Mouse (Mus musculus) left cerebral cortex, adult 8-10 months (tissue): ENCODE data around the gene Cfap61. TPM values are rescaled to one million over a fixed set of nuclear protein-coding genes. Genes with fewer than 3 reads are reported as not detected.

Experiments used
- DNase-seq, 2 experiments: peaks; one replicate each; pipeline ENCODE4 v3.0.0; 2022; ENCODE audit warnings: low spot score in 2 of 2
- total RNA-seq, 4 experiments: library from RNA; stranded (reverse); gene quantifications; 2 replicates each; pipeline ENCODE4 v1.2.4; 2022

Cfap61 gene
- total RNA-seq, 4 experiments from 2014 or later = 3.1 to 4.0 (median 3.6) TPM

DNA sequence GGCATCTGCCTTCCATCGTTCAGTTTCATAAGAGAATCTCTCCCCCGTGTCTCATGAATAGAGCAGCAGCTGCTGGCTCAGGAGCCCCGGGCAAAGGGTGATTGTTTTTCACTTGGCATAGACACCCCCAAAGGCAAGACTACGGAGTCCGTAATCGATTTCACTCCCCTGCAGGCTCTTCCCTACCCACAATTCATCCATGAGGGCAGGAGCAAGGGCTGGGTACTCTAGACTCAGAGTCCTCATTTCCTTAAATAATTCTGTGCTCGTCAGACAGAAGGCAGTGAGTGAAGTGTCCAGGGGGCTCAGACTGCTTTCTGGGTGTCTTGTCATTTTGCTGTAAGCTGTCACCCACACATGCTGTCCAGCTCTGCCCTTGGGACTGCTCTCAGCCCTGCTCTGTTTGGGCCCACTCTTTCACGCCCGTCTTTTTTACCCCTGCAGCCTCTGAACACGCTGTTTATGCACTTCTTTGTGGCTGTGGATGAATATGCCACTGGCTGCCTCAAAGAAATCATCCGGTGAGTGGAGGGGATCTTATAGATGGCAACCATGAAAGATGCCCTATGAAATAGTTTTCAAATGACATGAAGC, 15.0 kb downstream of the Cfap61 start:
- DNase-seq = no peak

DNA sequence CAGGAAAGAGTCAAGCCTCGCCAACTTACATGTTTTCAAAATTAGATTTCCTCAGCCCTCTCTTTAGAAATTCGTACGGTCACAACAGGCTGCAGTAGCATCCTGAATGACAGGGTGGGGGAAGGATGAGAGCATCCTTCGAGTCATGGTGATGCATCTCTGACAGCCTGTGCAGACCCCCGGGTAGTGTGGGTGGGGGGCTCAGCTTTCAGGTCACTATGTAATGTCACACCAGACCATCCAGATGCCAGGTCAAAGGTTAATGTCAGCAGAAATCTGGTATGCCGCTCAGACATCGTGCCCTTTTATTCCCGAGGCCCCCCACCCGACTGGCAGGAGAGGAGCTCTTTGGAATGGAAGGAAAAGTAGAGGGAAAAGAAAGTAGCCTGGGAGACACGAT, 15.7 kb downstream of the Cfap61 start:
- DNase-seq = no peak

DNA sequence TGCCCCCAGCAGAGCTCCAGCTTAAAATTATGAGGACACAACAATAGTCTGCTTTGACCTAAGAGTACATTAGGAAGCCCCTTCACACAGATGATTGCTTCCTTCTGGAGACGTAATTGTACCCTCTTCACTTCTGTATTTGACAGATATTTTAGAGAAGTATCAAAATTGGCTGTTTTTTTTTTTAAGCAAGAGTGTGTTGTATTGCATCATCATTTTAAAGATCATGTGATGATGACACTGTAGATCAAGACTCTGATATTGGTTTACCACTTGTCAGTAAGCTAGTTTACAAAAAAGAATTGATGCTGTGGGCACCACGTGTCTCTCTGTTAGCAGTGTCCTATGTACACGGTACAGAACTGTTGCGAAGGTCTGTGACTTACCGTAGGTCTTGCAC, 18.1 kb downstream of the Cfap61 start:
- DNase-seq = no peak

DNA sequence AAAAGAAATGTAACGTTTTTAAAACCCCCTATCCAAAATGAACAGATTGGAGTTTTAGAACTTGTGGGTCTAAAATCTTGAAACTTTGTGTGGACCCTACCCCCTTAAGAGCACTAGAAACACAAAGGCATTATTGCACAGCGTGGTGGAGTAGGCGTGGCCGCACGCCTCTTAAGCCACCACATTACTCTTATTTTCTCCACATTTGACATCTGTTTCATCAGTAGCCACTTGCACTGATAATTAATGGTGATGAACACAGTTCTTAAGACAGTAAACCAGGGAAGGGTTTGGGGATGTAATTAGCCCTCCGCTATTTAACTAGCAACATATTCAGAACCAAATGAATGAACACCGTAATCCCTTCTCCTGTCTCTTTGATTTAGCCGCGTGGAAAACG, 21.3 kb downstream of the Cfap61 start:
- DNase-seq = no peak

DNA sequence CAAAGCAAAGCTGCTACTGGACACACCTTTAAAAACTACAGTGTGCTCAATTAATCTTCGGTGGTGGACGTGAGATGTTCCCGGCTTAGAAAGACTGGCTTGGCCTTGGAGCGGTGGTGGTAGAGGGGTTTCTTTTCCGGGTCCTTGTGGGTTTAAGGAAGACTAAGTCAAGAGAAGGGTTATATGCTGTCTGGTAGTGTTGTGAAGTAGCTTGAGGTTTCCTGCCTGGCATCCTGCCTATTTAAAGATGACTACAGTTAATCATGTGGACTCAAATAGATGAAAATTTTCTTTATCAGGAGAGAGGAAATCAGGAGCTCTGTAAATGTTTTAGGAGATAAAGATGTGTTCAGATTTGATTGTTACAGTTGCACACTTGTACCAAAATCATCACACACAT, 21.7 kb downstream of the Cfap61 start:
- DNase-seq = no peak

GRCm38 (mm10) chr2:145957450-145957849, 22.9 kb downstream of the Cfap61 start:
- no peak for DNase-seq

DNA sequence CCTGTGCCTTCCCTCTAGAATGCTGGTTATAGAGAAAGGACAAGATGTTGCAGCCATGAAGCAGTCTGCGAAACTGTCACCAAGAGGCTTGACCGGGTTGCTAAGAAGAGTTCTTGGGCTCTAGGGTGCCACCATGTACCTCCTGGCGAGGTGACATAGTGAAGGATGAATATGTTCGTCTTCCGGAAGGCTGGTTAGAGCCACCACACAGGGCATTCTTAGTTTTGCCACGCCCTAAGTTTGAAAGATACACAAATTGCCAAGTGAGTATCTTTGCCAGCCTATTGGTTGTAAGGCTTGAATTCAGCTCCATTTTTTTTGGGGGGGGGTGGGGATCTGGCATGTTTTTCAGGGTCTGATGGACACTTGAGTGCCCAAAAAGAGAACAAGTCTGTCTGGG, 23.5 kb downstream of the Cfap61 start:
- no peak for DNase-seq

DNA sequence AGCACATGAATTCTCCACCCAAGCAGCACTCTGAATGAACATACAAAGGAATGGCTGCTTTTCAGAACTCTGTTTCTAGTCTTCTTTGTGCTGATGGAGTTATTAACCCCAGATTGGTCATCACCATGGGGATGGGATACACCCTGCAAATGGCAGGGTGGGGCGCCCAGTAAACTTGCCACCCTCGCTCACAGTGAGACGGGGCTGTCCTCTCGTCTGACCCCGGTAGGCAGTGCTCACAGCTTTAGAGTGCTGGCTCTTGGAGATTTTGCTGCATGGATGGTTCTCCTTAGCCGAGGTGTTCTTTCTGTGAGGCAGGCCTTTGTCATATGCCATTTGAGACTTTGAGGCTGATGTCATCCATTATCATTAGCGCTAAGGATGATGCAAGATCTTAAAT, 24.0 kb downstream of the Cfap61 start:
- DNase-seq = no peak

DNA sequence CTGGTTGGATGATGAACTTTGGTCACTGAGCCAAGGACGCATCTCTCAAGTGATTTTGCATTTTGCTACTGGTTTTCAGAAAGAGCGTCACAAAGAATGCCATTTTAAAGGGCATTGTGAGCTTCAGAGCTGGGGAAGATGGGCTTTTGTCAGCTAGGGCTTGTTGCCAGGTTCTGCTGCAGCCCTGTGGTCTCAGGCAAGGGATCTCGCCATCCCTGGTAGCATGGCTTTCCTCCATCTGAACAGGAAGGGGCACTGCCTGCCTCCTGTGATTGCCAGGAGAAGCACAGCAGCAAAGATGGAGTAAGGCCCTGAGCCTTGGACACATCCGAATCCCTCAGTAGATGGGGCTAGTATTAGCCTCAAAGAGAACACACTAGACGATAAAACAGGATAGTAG, 27.3 kb downstream of the Cfap61 start:
- DNase-seq = no peak

GRCm38 (mm10) chr2:145970751-145971150, 36.2 kb downstream of the Cfap61 start:
- DNase-seq = no peak

DNA sequence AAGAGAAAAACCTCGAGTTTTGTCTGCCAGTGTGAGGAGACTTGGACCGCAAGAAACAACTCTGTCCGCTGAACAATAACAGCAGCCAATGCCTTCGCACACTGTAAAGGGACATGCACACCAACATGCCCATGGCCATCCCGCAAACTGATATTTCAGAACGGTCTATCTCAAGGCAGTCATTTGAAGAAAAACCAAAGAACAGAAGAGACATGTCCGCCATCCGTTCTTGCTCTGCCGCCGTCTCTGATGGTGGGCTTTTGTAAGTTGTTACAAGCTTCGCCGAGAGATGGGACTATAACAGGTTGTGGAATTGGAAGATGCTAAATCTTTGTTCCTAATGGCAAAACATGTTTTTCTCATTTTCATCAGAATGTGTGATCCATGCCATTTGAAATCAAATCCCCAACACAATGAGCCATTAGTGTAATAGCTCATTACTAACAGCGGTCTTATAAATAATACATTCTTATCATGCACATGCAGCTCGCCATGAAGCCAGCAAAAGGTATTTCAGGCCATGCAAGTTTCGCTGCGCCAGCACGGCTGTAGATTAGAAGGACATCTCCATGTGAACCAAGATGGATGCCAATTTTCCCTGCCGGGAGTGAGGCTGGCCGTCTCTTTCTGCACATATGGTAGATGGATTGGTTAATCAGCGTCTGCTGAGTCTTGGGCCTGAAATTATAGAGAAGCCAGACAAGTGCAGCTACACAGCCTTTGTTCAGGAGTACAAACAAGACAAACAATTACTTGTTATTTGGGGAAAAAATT, 36.8 kb downstream of the Cfap61 start:
- no peak for DNase-seq

DNA sequence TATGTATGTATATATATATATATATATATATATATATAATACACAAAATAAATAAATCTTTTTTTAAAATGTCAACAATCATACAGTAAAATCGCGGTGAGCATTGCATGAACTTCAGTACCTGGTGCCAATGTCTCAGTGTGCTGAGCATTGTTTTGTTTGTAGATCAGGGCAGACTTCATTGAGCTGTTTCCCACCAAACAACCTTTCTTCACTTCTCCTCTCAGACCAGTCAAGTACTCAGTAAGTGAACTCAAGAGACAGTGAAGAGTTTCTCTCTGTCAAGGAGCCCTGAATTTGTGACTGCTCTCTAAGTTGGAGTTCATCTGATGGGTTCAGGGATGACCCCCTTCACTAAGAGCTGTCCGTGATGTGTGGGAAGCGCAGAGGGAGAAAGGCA, 38.0 kb downstream of the Cfap61 start:
- DNase-seq = no peak

DNA sequence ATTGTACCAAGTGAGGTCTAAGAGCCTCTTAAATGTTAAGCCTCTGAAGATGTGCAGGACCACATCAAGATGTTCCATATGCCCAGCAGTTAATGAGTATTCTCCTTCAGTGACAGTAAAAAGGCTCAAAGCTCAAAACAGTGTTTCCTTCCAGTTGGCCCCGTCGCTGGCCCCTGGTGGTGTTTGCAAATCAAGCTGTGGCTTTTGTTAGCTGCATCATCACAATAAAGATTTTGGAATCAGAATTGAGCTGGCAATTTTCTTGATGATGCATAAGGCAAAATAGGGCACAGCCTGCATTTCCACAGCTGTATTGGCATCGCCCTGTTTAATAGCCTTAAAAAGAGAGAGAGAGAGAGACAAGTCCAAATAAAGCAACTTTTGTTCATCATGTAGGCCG, 45.0 kb downstream of the Cfap61 start:
- DNase-seq = no peak

DNA sequence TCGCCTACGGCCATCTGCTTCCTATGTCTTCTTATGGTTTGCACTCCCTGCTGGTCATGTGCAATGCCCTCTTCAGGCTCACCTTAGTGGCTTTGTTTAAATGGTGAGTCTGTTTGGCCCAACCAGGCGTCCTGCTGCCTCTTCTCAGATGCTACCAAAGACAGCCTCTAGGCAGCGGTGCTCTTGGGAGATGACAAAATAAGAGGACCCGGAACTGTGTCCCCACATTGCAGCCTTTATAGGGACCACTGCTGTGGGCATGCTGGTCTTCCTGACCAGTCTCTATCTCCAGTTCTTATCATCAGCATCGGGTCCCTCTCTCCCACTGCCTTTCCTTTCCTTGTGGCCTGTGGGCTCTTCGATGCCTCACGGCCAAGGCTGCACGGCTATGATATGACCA, 46.3 kb downstream of the Cfap61 start:
- DNase-seq = no peak

DNA sequence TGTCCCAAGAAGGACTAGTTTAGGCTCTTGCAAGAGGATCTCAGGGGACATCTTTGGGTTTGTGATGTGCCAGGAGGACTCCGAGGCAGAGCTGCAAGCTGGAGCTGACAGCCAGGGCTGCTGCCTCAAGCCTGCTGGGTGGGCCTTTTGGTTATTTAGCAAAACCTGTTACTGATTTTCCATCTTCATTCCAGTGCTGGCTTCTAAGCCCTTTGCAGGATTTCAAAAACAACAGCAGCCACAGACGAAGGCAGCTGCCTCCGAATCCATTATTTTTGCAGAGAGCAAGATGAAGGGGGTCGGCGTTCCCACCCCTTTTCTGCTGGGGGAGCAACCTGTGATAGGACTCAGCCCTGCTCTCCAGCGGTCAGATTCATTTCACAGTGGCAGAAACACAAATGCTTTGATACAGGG, 47.1 kb downstream of the Cfap61 start:
- DNase-seq = no peak

- no peak for DNase-seq
These were observed 47.9 kb downstream of the Cfap61 start for GRCm38 (mm10) chr2:145982317-145983045.

GRCm38 (mm10) chr2:145987757-145988156, 53.2 kb downstream of the Cfap61 start:
- no peak for DNase-seq

- no peak for DNase-seq
These were observed 55.9 kb downstream of the Cfap61 start for GRCm38 (mm10) chr2:145990446-145990845.

DNA sequence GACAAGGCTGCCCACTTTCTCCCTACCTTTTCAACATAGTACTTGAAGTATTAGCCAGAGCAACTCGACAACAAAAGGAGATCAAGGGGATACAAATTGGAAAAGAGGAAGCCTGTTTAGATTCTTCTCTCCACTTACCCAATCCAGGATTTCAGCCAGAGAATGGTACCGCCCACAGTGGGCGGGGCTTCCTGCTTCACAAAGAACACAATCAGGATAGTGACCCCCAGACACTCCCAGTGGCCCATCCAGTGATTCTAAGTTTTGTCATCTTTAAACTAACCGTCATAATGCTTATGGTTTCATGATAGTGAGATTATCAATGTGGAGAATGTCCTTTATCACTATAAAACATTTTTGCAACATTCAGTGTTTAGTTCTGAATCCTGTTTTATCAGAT, 61.9 kb downstream of the Cfap61 start:
- DNase-seq = no peak

- no peak for DNase-seq
These were observed 63.5 kb downstream of the Cfap61 start for GRCm38 (mm10) chr2:145997956-145998525.

DNA sequence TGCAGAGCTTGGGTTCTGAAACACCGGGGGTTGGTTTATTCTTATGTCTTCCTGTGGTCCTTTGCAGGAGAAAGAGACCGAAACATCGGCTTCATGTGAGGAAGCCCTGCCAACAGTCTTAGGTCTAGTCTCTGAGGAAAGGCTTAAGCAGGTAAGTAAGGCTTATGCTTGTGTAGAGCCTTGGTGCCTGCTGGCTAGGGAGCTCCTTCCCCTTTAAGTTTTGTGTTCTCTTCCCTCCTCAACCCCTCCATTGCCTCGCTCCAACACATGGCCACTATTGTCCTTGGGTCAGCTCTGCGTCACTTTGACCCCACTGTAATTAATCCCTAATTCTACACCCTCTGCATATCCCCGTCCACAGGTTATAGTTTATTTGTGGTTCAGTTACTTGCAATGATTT, 74.2 kb downstream of the Cfap61 start:
- no peak for DNase-seq

- DNase-seq = no peak
These were observed 75.2 kb downstream of the Cfap61 start for GRCm38 (mm10) chr2:146009596-146010349.
